Mouse (Mus musculus) kidney, embryonic 14.5 days (tissue): ENCODE results near the gene Stk19. TPM values are rescaled to one million over a fixed set of nuclear protein-coding genes. Genes with fewer than 3 reads are reported as not detected.

Experiments used
- ATAC-seq: fragments of 200-750 bp; cut with Nextera tagmentation; 2 replicates; pipeline ENCODE4 v1.8.0; 2017; ENCODE audit warnings: moderate number of reproducible peaks, mild to moderate bottlenecking, moderate TSS enrichment, moderate library complexity; ENCODE audit not compliant: low FRiP score, low TSS enrichment
- H3K27ac ChIP-seq: fragments of 300-500 bp; sonication (generic); 2 replicates; pipeline ENCODE4 v1.5.1; 2014; ENCODE audit warnings: low read depth, mild to moderate bottlenecking, low read length, moderate library complexity, mixed read lengths
- H3K27me3 ChIP-seq: fragments of 300-500 bp; sonication (generic); 2 replicates; pipeline ENCODE4 v1.6.1; 2014; ENCODE audit warnings: mild to moderate bottlenecking, low read length; ENCODE audit not compliant: control insufficient read depth, insufficient read depth
- H3K36me3 ChIP-seq: fragments of 300-500 bp; sonication (generic); 2 replicates; pipeline ENCODE4 v1.6.1; 2014; ENCODE audit warnings: low read length, mixed read lengths; ENCODE audit not compliant: control insufficient read depth, insufficient read depth
- H3K4me1 ChIP-seq: fragments of 300-500 bp; sonication (generic); 2 replicates; pipeline ENCODE4 v1.6.1; 2014; ENCODE audit warnings: low read length, mixed read lengths; ENCODE audit not compliant: control insufficient read depth, insufficient read depth
- H3K4me2 ChIP-seq: fragments of 300-500 bp; sonication (generic); replicated peaks from 2 replicates; pipeline ENCODE4 v1.6.1; 2014; ENCODE audit warnings: low read depth, mild to moderate bottlenecking, low read length
- H3K4me3 ChIP-seq: fragments of 300-500 bp; sonication (generic); 2 replicates; pipeline ENCODE4 v1.5.1; 2014; ENCODE audit warnings: mild to moderate bottlenecking, low read length
- H3K9ac ChIP-seq: fragments of 300-500 bp; sonication (generic); 2 replicates; pipeline ENCODE4 v1.6.1; 2014; ENCODE audit warnings: low read depth, mild to moderate bottlenecking, low read length, moderate library complexity
- H3K9me3 ChIP-seq: fragments of 300-500 bp; sonication (generic); 2 replicates; pipeline ENCODE4 v1.6.1; 2016; ENCODE audit warnings: low read length; ENCODE audit not compliant: control insufficient read depth
- WGBS: fragments of 180-500 bp; shearing (Covaris S2); extraction: QIAGEN DNeasy Blood & Tissue Kit; methylation state at CpG from one replicate; pipeline ENCODE4 v1.1.7; 2014; 5-methylcytosine and 5-hydroxymethylcytosine counted together
- microRNA-seq: library from miRNA; unstranded; fragments of <30 nt; microRNA quantifications from one replicate; pipeline ENCODE4, GENCODE M21; 2016
- polyA plus RNA-seq: library from polyadenylated mRNA; unstranded; fragments of >200 nt; fragmentation: Nextera tagmentation; extraction: Ambion mirVana; gene quantifications from 2 replicates; pipeline ENCODE4 v1.2.1, GENCODE M21; 2014

The Stk19 gene
- polyA plus RNA-seq, 1 experiment from 2014 or later: 25.2 TPM

GRCm38 (mm10) chr17:34796311-34797140, 40.2 kb downstream of the Stk19 start:
- ATAC-seq: no peak
- H3K36me3 ChIP-seq: no peaks in the 10 kb centered on the region

DNA sequence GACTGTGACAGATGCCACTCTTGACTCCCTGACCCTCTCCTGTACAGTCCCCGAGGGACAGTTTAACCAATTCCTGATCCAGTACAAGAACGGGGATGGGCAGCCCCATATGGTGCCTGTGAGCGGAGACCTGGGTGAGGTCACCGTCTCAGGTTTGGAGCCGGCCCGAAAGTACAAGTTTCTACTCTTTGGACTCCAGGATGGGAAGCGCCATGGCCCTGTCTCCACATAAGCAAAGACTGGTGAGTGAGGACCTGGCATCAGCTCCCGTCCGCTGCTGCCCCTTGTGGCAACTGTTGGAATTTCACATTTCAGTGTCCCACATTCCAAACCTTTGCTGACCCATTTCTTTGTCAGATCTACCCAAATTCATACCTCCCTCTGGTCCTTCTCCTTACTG, 41.1 kb downstream of the Stk19 start:
- Histone ChIP-seq H3K9me3 (no peaks in the 10 kb centered on the region), H3K9ac (no peak overlapping the region), H3K4me1 (no peaks in the 10 kb centered on the region), H3K27ac (no peak overlapping the region), H3K27me3 (no peaks in the 10 kb centered on the region), H3K4me2 (no peak overlapping the region), H3K36me3 (no peaks in the 10 kb centered on the region), H3K4me3 (no peak overlapping the region)
- 66% methylated on average over 9 of the region's 9 CpGs for WGBS
- no peak for ATAC-seq

More at GRCm38 (mm10) chr17:34796311-34797140, 40.2 kb downstream of the Stk19 start:
- Histone ChIP-seq H3K27me3 (no peaks in the 10 kb centered on the region), H3K9me3 (no peaks in the 10 kb centered on the region), H3K27ac (no peak overlapping the region), H3K4me2 (no peak overlapping the region), H3K4me3 (no peak overlapping the region), H3K9ac (no peak overlapping the region), H3K4me1 (no peaks in the 10 kb centered on the region)
- 88% methylated on average over 8 of the region's 8 CpGs for WGBS

- Histone ChIP-seq H3K9me3 (no peaks in the 10 kb centered on the region), H3K9ac (no peak overlapping the region), H3K4me2 (no peak overlapping the region), H3K4me1 (no peaks in the 10 kb centered on the region), H3K27me3 (no peaks in the 10 kb centered on the region), H3K27ac (no peak overlapping the region), H3K36me3 (no peaks in the 10 kb centered on the region), H3K4me3 (no peak overlapping the region)
- WGBS: 86% methylated on average over 10 of the region's 10 CpGs
- no peak for ATAC-seq
Measured at GRCm38 (mm10) chr17:34795016-34795415, 41.7 kb downstream of the Stk19 start.

DNA sequence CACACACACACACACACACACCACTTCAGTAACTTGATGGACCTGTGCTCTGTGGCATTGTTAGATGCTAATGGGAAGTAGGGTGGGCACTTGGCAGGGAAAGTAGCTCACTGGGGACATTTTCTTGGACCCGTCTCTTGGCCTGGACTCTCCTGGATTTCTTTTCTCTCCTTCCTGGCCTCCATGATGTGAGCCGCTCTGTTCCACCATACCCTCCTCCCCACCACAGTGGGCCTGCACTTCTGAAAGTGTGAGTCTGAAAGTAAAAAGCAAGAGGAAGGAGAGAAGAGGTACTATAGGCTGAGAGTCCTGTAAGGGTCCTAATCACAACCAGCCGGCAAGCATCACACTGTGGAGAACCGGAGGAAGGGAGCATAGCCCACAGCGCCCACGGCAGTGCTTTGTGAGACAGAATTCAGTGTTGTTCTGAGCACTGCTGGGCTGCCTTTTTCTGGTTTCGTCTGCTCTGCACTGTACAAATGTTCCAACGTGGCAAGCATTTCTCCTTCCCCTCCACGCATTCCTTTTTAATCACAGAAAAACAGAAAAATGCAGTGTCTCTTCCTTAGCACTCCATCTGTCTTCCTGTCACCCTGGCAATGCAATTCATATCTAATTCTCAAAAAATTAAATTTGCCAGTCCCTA, 58.9 kb downstream of the Stk19 start:
- no peak overlapping the region for H3K4me3 ChIP-seq
- H3K9me3 ChIP-seq: peaks cover 8% of the 10 kb centered on the region; the same call in 1 of the 2 replicates
- no peak for ATAC-seq
- no peaks in the 10 kb centered on the region for H3K4me1 ChIP-seq
- no peak overlapping the region for H3K4me2 ChIP-seq
- no peak overlapping the region for H3K9ac ChIP-seq
- H3K27me3 ChIP-seq: no peaks in the 10 kb centered on the region
- H3K36me3 ChIP-seq: no peaks in the 10 kb centered on the region
- 77% methylated on average over 9 of the region's 9 CpGs for WGBS
- no peak overlapping the region for H3K27ac ChIP-seq

Small RNA genes lying within 50 kb of the gene (microRNA-seq; reads per million reads assigned to microRNA genes)
- 0.63 reads per million for gene Mir6970
- gene Mir6971: 1.5 reads per million
- gene Mir6972: not detected

Other genes starting within 250 kb of the Stk19 start
- gene Gpsm3, start 247.1 kb downstream of the Stk19 start, polyA plus RNA-seq: 19.3 and 21.4 TPM in 2 replicates
- 17.8 and 20.9 TPM in 2 replicates for gene Pbx2, start 245.7 kb downstream of the Stk19 start, polyA plus RNA-seq
- gene Ager, start 239.1 kb downstream of the Stk19 start, polyA plus RNA-seq: 5.8 and 6.6 TPM in 2 replicates
- 118 and 139 TPM in 2 replicates for gene Rnf5, start 233.3 kb downstream of the Stk19 start, polyA plus RNA-seq
- gene Agpat1, start 232.7 kb downstream of the Stk19 start, polyA plus RNA-seq: 61.7 and 75.3 TPM in 2 replicates
- gene Egfl8, start 221.0 kb downstream of the Stk19 start, polyA plus RNA-seq: 3.2 and 3.6 TPM in 2 replicates
- gene Ppt2, start 208.4 kb downstream of the Stk19 start, polyA plus RNA-seq: 33.5 and 39.1 TPM in 2 replicates
- gene Prrt1, start 207.4 kb downstream of the Stk19 start, polyA plus RNA-seq: 0.16 and 0.18 TPM in 2 replicates
- 14.8 and 16.5 TPM in 2 replicates for gene Fkbpl, start 192.2 kb downstream of the Stk19 start, polyA plus RNA-seq
- gene Atf6b, start 189.8 kb downstream of the Stk19 start, polyA plus RNA-seq: 54.6 and 61.7 TPM in 2 replicates
- 0.15 and 0.26 TPM in 2 replicates for gene Tnxb, start 166.4 kb downstream of the Stk19 start, polyA plus RNA-seq
- not detected in 2 replicates for gene C4b, start 93.1 kb downstream of the Stk19 start, polyA plus RNA-seq
- not detected in 2 replicates for gene Cyp21a1, start 32.4 kb downstream of the Stk19 start, polyA plus RNA-seq
- 55.7 and 66.4 TPM in 2 replicates for gene Dxo, start 74 bp upstream of the Stk19 start, polyA plus RNA-seq
- 22.8 and 45.9 TPM in 2 replicates for gene Skiv2l, start 13.3 kb upstream of the Stk19 start, polyA plus RNA-seq
- 107 and 119 TPM in 2 replicates for gene Nelfe, start 13.4 kb upstream of the Stk19 start, polyA plus RNA-seq
- gene Cfb, start 25.6 kb upstream of the Stk19 start, polyA plus RNA-seq: 4.0 and 5.4 TPM in 2 replicates
- 2.1 and 3.7 TPM in 2 replicates for gene Zbtb12, start 42.5 kb upstream of the Stk19 start, polyA plus RNA-seq
- not detected in 2 replicates for gene Gm20547, start 45.1 kb upstream of the Stk19 start, polyA plus RNA-seq
- 1.7 and 1.9 TPM in 2 replicates for gene C2, start 61.3 kb upstream of the Stk19 start, polyA plus RNA-seq
- 70.5 and 76.9 TPM in 2 replicates for gene Ehmt2, start 61.5 kb upstream of the Stk19 start, polyA plus RNA-seq
- gene Slc44a4, start 77.5 kb upstream of the Stk19 start, polyA plus RNA-seq: 5.4 and 7.7 TPM in 2 replicates
- gene Neu1, start 94.3 kb upstream of the Stk19 start, polyA plus RNA-seq: 19.6 and 23.2 TPM in 2 replicates
- gene Hspa1b, start 122.3 kb upstream of the Stk19 start, polyA plus RNA-seq: 0.54 and 0.80 TPM in 2 replicates
- not detected in 2 replicates for gene Gm20481, start 133.0 kb upstream of the Stk19 start, polyA plus RNA-seq
- gene Hspa1a, start 135.2 kb upstream of the Stk19 start, polyA plus RNA-seq: 4.3 and 4.8 TPM in 2 replicates
- 0.79 and 1.3 TPM in 2 replicates for gene Hspa1l, start 135.8 kb upstream of the Stk19 start, polyA plus RNA-seq
- 240 and 246 TPM in 2 replicates for gene Lsm2, start 144.9 kb upstream of the Stk19 start, polyA plus RNA-seq
- 96.4 and 137 TPM in 2 replicates for gene Vars, start 164.0 kb upstream of the Stk19 start, polyA plus RNA-seq
- 0.13 and 0.28 TPM in 2 replicates for gene Vwa7, start 179.6 kb upstream of the Stk19 start, polyA plus RNA-seq
- 6.6 and 10.9 TPM in 2 replicates for gene Sapcd1, start 191.1 kb upstream of the Stk19 start, polyA plus RNA-seq
- 4.9 and 5.9 TPM in 2 replicates for gene Msh5, start 209.8 kb upstream of the Stk19 start, polyA plus RNA-seq
- 72.1 and 172 TPM in 2 replicates for gene Clic1, start 213.0 kb upstream of the Stk19 start, polyA plus RNA-seq
- gene Ddah2, start 222.1 kb upstream of the Stk19 start, polyA plus RNA-seq: 355 and 422 TPM in 2 replicates
- 0.20 and 0.30 TPM in 2 replicates for gene Ly6g6c, start 228.4 kb upstream of the Stk19 start, polyA plus RNA-seq
- 0.36 and 0.46 TPM in 2 replicates for gene Mpig6b, start 229.2 kb upstream of the Stk19 start, polyA plus RNA-seq
- gene Ly6g6e, start 240.0 kb upstream of the Stk19 start, polyA plus RNA-seq: 0.81 and 1.3 TPM in 2 replicates
- 4.3 and 4.8 TPM in 2 replicates for gene Ly6g6d, start 241.1 kb upstream of the Stk19 start, polyA plus RNA-seq
- gene Ly6g6f, start 248.7 kb upstream of the Stk19 start, polyA plus RNA-seq: 0.31 and 0.34 TPM in 2 replicates